In the genomic region with DNA sequence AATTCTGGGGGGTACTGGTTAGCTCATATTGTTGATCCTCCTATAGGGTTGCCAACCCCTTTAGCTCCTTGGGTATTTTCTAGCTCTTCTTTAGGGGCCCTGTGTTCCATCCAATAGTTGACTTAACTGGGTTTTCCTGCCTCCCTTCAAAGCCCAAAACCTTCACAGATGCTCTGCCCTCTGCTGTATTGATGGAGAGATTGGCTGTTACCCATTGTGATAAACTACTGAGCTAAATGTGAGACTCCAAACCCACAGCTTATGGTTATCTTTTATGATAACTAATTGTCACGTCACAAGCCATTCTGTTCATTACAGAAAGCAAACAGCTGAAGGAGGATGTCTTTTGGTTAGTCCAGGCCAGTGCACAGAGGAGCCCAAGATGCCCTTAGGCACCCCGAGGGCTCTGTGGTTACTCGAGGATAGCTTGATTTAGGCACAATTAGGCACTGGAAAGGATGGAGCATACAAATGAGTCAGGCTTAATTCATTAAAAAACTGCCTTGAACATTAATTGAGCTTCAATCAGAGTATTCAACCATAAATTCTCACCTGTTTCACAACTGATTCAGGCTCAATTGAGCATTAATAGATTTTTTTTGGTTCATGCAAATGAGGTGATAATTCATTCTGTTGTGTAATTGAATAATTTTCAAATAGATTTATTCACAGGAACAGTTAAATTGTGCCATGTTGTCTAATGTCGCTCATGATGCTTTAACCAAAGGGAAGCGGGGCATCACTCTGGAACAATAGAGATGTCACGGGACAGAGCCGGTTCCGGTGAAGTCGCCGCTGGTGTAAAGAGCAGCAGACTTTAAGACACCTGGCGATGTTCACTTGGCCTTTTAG, we compare ENCODE assay signal across 34 mouse cellular contexts.
DNase-seq lines count a peak whose midpoint lies in the region; ATAC-seq and TF ChIP-seq lines count a peak whose summit lies in the region.
"Had no signal": no experiment of that assay in that cellular context is flagged by ENCODE, and none has a peak within 500 bp of the region (broad histone marks: within the 10 kb centered on the region; RNA-seq: fewer than 3 reads in every experiment).

No protein-coding gene starts in this region.

- no peak for TF ChIP-seq POLR2A in brain, embryonic 14.5 days (IDR thresholded peaks at IDR 0.05; ENCODE audit: borderline replicate concordance, extremely low read depth, insufficient read depth, insufficient read length, poor library complexity, severe bottlenecking)

- no peak overlapping the region for H3K4me2 ChIP-seq in forebrain, embryonic 11.5 days (ENCODE audit: low read depth, low read length, severe bottlenecking)
- H3K4me2 ChIP-seq in midbrain, embryonic 13.5 days (replicated peaks): no peak overlapping the region
- H3K4me2 ChIP-seq in midbrain, postnatal 0 days (ENCODE audit: low read depth, low read length, poor library complexity, severe bottlenecking): no peak overlapping the region
- no peak overlapping the region for H3K4me2 ChIP-seq in forebrain, embryonic 16.5 days (ENCODE audit: low read length)
- H3K4me2 ChIP-seq: embryonic facial prominence, embryonic 15.5 days; heart, embryonic 12.5 days; hindbrain, embryonic 15.5 days; liver, embryonic 13.5 days had no signal

- no peak overlapping the region for H3K9ac ChIP-seq in forebrain, embryonic 11.5 days (ENCODE audit: low read length)
- no peak overlapping the region for H3K9ac ChIP-seq in midbrain, embryonic 13.5 days (replicated peaks)
- no peak overlapping the region for H3K9ac ChIP-seq in midbrain, postnatal 0 days (replicated peaks; ENCODE audit: low read length, poor library complexity, severe bottlenecking)
- no peak overlapping the region for H3K9ac ChIP-seq in forebrain, embryonic 16.5 days (replicated peaks; ENCODE audit: low read depth, low read length)
- H3K9ac ChIP-seq: embryonic facial prominence, embryonic 15.5 days; heart, embryonic 12.5 days; hindbrain, embryonic 15.5 days; liver, embryonic 13.5 days had no signal

- DNase-seq in forebrain, embryonic 11.5 days (ENCODE audit: low spot score): peak; percentile 64
- DNase-seq in forebrain, embryonic 10.5 days (ENCODE audit: extremely low spot score, low spot score): no peak
- DNase-seq in midbrain, postnatal 0 days (ENCODE audit: low spot score): no peak
- DNase-seq in brain, embryonic 14.5 days (ENCODE audit: low read depth): peak; percentile 90
- DNase-seq in T-cell, adult 2 months (ENCODE audit: low spot score): no peak
- no peak for DNase-seq in cerebellum, adult 9-11 months
- DNase-seq: adrenal gland, postnatal 25 days; cerebellum, adult 18-20 months; cerebellum, postnatal 14 days; gastrocnemius, postnatal 25 days; heart, adult 18-20 months; heart, postnatal 4 days; kidney, adult 11 months; kidney, postnatal 14 days; left cerebral cortex, postnatal 4 days; liver, embryonic 13.5 days; lung, adult 18-20 months; lung, postnatal 4 days; midbrain, embryonic 14.5 days; right cerebral cortex, adult 18-20 months; right cerebral cortex, postnatal 4 days; thymus, adult 18-20 months; thymus, postnatal 36 days had no signal

- TF ChIP-seq CTCF in midbrain, postnatal 0 days (IDR thresholded peaks at IDR 0.05): no peak
- TF ChIP-seq CTCF in brain, embryonic 14.5 days (IDR thresholded peaks at IDR 0.05; ENCODE audit: borderline replicate concordance, extremely low read depth, insufficient read depth, insufficient read length): no peak

- 48% methylated on average over 11 of the region's 11 CpGs for WGBS in forebrain, embryonic 11.5 days
- 80% methylated on average over 11 of the region's 11 CpGs for WGBS in forebrain, embryonic 10.5 days
- whole genome bisulfite sequencing in midbrain, embryonic 13.5 days: 82% methylated on average over 11 of the region's 11 CpGs
- 79% methylated on average over 11 of the region's 11 CpGs for WGBS in midbrain, postnatal 0 days
- 32% methylated on average over 11 of the region's 11 CpGs for WGBS in forebrain, embryonic 16.5 days

- ATAC-seq in forebrain, embryonic 11.5 days (replicated peaks; ENCODE audit: low FRiP score): peak; percentile 94
- ATAC-seq in midbrain, embryonic 13.5 days: 0 out of 2 replicates have a peak, but pooled peaks have one; percentile 37
- ATAC-seq in midbrain, postnatal 0 days (ENCODE audit: low FRiP score): no peak
- ATAC-seq in forebrain, embryonic 16.5 days: peak; percentile 90
- ATAC-seq: inflammation-experienced regulatory T-cells, adult 6 months; lung, postnatal 0 days had no signal

- H3K27me3 ChIP-seq in forebrain, embryonic 11.5 days (ENCODE audit: control insufficient read depth, insufficient read depth, low read length): no peaks in the 10 kb centered on the region
- H3K27me3 ChIP-seq in forebrain, embryonic 10.5 days (ENCODE audit: poor library complexity, severe bottlenecking): peaks cover 3% of the 10 kb centered on the region; the same call in 1 of the 2 replicates
- H3K27me3 ChIP-seq in midbrain, embryonic 13.5 days: no peaks in the 10 kb centered on the region
- H3K27me3 ChIP-seq in midbrain, postnatal 0 days (ENCODE audit: insufficient read depth, low read length): no peaks in the 10 kb centered on the region
- H3K27me3 ChIP-seq in forebrain, embryonic 16.5 days (replicated peaks; ENCODE audit: control insufficient read depth, insufficient read depth, low read length): no peaks in the 10 kb centered on the region
- H3K27me3 ChIP-seq: embryonic facial prominence, embryonic 15.5 days; heart, embryonic 12.5 days; hindbrain, embryonic 15.5 days; liver, embryonic 13.5 days; megakaryocyte, embryonic 14.5 days had no signal

- no peaks in the 10 kb centered on the region for H3K4me1 ChIP-seq in forebrain, embryonic 11.5 days (replicated peaks; ENCODE audit: control insufficient read depth, insufficient read depth, low read length)
- H3K4me1 ChIP-seq in forebrain, embryonic 10.5 days: peaks cover 15% of the 10 kb centered on the region
- no peaks in the 10 kb centered on the region for H3K4me1 ChIP-seq in midbrain, embryonic 13.5 days (replicated peaks)
- 0 out of 2 replicates have a peak, but pooled peaks cover 8% of the 10 kb centered on the region for H3K4me1 ChIP-seq in midbrain, postnatal 0 days (ENCODE audit: insufficient read depth, low read length)
- H3K4me1 ChIP-seq in forebrain, embryonic 16.5 days (replicated peaks; ENCODE audit: control insufficient read depth, insufficient read depth, low read length): peaks cover 12% of the 10 kb centered on the region
- H3K4me1 ChIP-seq: embryonic facial prominence, embryonic 10.5 days; embryonic facial prominence, embryonic 15.5 days; liver, embryonic 13.5 days; megakaryocyte, embryonic 14.5 days had no signal

- H3K9me3 ChIP-seq in forebrain, embryonic 11.5 days (ENCODE audit: control insufficient read depth, low read length): no peaks in the 10 kb centered on the region; the same call in 1 of the 2 replicates
- H3K9me3 ChIP-seq in forebrain, embryonic 10.5 days: no peaks in the 10 kb centered on the region
- H3K9me3 ChIP-seq in midbrain, embryonic 13.5 days: no peaks in the 10 kb centered on the region
- H3K9me3 ChIP-seq in midbrain, postnatal 0 days (ENCODE audit: low read length): no peaks in the 10 kb centered on the region
- H3K9me3 ChIP-seq in forebrain, embryonic 16.5 days (ENCODE audit: control insufficient read depth, low read length): no peaks in the 10 kb centered on the region
- H3K9me3 ChIP-seq: embryonic facial prominence, embryonic 10.5 days; embryonic facial prominence, embryonic 15.5 days; G1E; heart, embryonic 12.5 days; hindbrain, embryonic 15.5 days; liver, embryonic 13.5 days had no signal

- H3K27ac ChIP-seq in forebrain, embryonic 11.5 days (ENCODE audit: low read depth, low read length): no peak overlapping the region
- H3K27ac ChIP-seq in forebrain, embryonic 10.5 days: no peak overlapping the region
- H3K27ac ChIP-seq in midbrain, embryonic 13.5 days: no peak overlapping the region
- H3K27ac ChIP-seq in midbrain, postnatal 0 days (ENCODE audit: low read depth, low read length): no peak overlapping the region
- no peak overlapping the region; the same call in 1 of the 2 replicates for H3K27ac ChIP-seq in forebrain, embryonic 16.5 days (ENCODE audit: low read length)
- H3K27ac ChIP-seq: embryonic facial prominence, embryonic 10.5 days; embryonic facial prominence, embryonic 15.5 days; hindbrain, embryonic 15.5 days; liver, embryonic 13.5 days; stomach, postnatal 0 days had no signal

- H3K36me3 ChIP-seq in forebrain, embryonic 11.5 days (ENCODE audit: control insufficient read depth, insufficient read depth, low read length): no peaks in the 10 kb centered on the region
- no peaks in the 10 kb centered on the region for H3K36me3 ChIP-seq in forebrain, embryonic 10.5 days (replicated peaks)
- no peaks in the 10 kb centered on the region for H3K36me3 ChIP-seq in midbrain, embryonic 13.5 days
- no peaks in the 10 kb centered on the region for H3K36me3 ChIP-seq in midbrain, postnatal 0 days (ENCODE audit: insufficient read depth, low read length)
- no peaks in the 10 kb centered on the region for H3K36me3 ChIP-seq in forebrain, embryonic 16.5 days (ENCODE audit: control insufficient read depth, insufficient read depth)
- H3K36me3 ChIP-seq: embryonic facial prominence, embryonic 15.5 days; G1E; hindbrain, embryonic 15.5 days; liver, embryonic 13.5 days had no signal

- no peak overlapping the region for H3K4me3 ChIP-seq in forebrain, embryonic 11.5 days (ENCODE audit: low read depth, low read length)
- no peak overlapping the region for H3K4me3 ChIP-seq in forebrain, embryonic 10.5 days
- H3K4me3 ChIP-seq in midbrain, embryonic 13.5 days (replicated peaks): no peak overlapping the region
- H3K4me3 ChIP-seq in midbrain, postnatal 0 days (ENCODE audit: low read depth, low read length): no peak overlapping the region
- no peak overlapping the region for H3K4me3 ChIP-seq in forebrain, embryonic 16.5 days (replicated peaks; ENCODE audit: low read length)
- H3K4me3 ChIP-seq: embryonic facial prominence, embryonic 10.5 days; embryonic facial prominence, embryonic 15.5 days; heart, embryonic 12.5 days; hindbrain, embryonic 15.5 days; liver, embryonic 13.5 days; megakaryocyte, embryonic 14.5 days had no signal

Comparison
In these comparisons a context has a peak if more than half of its experiments do, and no peak if none do; other contexts are left out.
1. DNase-seq: peak in forebrain, embryonic 11.5 days (single experiment) and brain, embryonic 14.5 days (single experiment); none in forebrain, embryonic 10.5 days (single experiment), midbrain, postnatal 0 days (single experiment), T-cell, adult 2 months (single experiment) and cerebellum, adult 9-11 months (single experiment).